Mouse (Mus musculus): ENCODE results near the gene Afm.

DNA sequence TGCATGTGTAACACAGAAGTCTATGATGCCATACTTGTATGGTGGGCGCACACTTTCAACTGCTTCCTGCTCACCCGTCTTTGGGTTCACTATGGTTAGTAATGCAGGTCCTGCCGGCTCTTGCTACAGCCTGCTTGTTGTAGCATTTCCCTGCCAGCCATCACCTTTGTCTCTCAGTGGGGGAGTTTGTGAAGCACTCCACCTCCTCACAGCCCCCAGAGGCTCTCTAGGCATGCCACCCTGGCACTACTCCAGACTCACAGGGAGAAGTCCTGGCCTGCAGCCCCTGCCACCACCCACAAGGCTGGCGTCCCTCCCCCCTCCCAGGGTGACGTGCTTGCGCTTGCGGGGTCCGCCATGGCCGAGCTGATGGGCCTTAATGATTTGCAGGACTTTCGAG is 71.9 kb downstream of the Afm start:
- TF ChIP-seq CTCF (IDR thresholded peaks at IDR 0.05; ENCODE audit: low read depth) (no peak), EP300 (IDR thresholded peaks at IDR 0.05; ENCODE audit: low read depth) (no peak)
